9 mouse cellular contexts compared by ENCODE assay signal in genomic region chrX:43427961-43428365, GRCm38 (mm10). TPM values are rescaled to one million over a fixed set of nuclear protein-coding genes. Genes with fewer than 3 reads are reported as not detected.
DNase-seq lines count a peak whose midpoint lies in the region; ATAC-seq and TF ChIP-seq lines count a peak whose summit lies in the region.
"Had no signal": no experiment of that assay in that cellular context is flagged by ENCODE, and none has a peak within 500 bp of the region (broad histone marks: within the 10 kb centered on the region; RNA-seq: fewer than 3 reads in every experiment).

No protein-coding gene starts in this region.

- peaks cover 26% of the 10 kb centered on the region for H3K4me1 ChIP-seq in E14TG2a.4 (replicated peaks; ENCODE audit: low read depth, low read length)
- H3K4me1 ChIP-seq in embryonic facial prominence, embryonic 14.5 days (ENCODE audit: control insufficient read depth, insufficient read depth, low read length): no peaks in the 10 kb centered on the region
- no peaks in the 10 kb centered on the region for H3K4me1 ChIP-seq in stomach, postnatal 0 days (replicated peaks; ENCODE audit: control insufficient read depth, insufficient read depth)

- no peak for ATAC-seq in embryonic facial prominence, embryonic 14.5 days (ENCODE audit: low read depth)
- no peak for ATAC-seq in stomach, postnatal 0 days (ENCODE audit: low FRiP score, low TSS enrichment)

- no peaks in the 10 kb centered on the region for H3K9me3 ChIP-seq in E14TG2a.4 (ENCODE audit: low read length)
- no peaks in the 10 kb centered on the region for H3K9me3 ChIP-seq in embryonic facial prominence, embryonic 14.5 days (ENCODE audit: control insufficient read depth, low read length)
- H3K9me3 ChIP-seq in stomach, postnatal 0 days (ENCODE audit: control insufficient read depth, low read length): no peaks in the 10 kb centered on the region

- H3K4me3 ChIP-seq in E14TG2a.4 (replicated peaks; ENCODE audit: low read length): peak overlapping the region; percentile 69
- H3K4me3 ChIP-seq in embryonic facial prominence, embryonic 14.5 days (ENCODE audit: low read depth, low read length): peak overlapping the region; percentile 36
- H3K4me3 ChIP-seq in stomach, postnatal 0 days (ENCODE audit: low read depth, low read length): peak overlapping the region; percentile 27

- peaks cover 20% of the 10 kb centered on the region for H3K27me3 ChIP-seq in E14TG2a.4 (ENCODE audit: insufficient read depth, low read length)
- peaks cover 22% of the 10 kb centered on the region; the same call in 1 of the 2 replicates for H3K27me3 ChIP-seq in embryonic facial prominence, embryonic 14.5 days (replicated peaks; ENCODE audit: control insufficient read depth, insufficient read depth, low read length)
- no peaks in the 10 kb centered on the region for H3K27me3 ChIP-seq in stomach, postnatal 0 days (ENCODE audit: control insufficient read depth, insufficient read depth, low read length)

- no peak for TF ChIP-seq EP300 in stomach, postnatal 0 days (optimal IDR thresholded peaks at IDR 0.05)

- TF ChIP-seq CTCF in E14TG2a.4 (conservative IDR thresholded peaks at IDR 0.05; ENCODE audit: low read length): no peak
- TF ChIP-seq CTCF in stomach, postnatal 0 days (IDR thresholded peaks at IDR 0.05; ENCODE audit: low read depth): 0 out of 2 replicates have a peak, but pooled peaks have one; percentile 12

- no peak overlapping the region for H3K9ac ChIP-seq in embryonic facial prominence, embryonic 14.5 days (ENCODE audit: low read depth, low read length)
- no peak overlapping the region for H3K9ac ChIP-seq in stomach, postnatal 0 days (ENCODE audit: low read length)

- no peaks in the 10 kb centered on the region for H3K36me3 ChIP-seq in E14TG2a.4 (ENCODE audit: insufficient read depth, low read length)
- no peaks in the 10 kb centered on the region for H3K36me3 ChIP-seq in embryonic facial prominence, embryonic 14.5 days (ENCODE audit: control insufficient read depth, insufficient read depth, low read length)
- H3K36me3 ChIP-seq in stomach, postnatal 0 days (ENCODE audit: control insufficient read depth, insufficient read depth, low read length): no peaks in the 10 kb centered on the region

- DNase-seq in embryo, embryonic 10 days (ENCODE audit: low spot score): peak; percentile 4
- no peak for DNase-seq in embryo, embryonic 11 days
- DNase-seq in embryonic facial prominence, embryonic 14.5 days (ENCODE audit: low spot score): peak; percentile 6
- peak; percentile 28 to 29 for DNase-seq in left cerebral cortex, postnatal 36 days (ENCODE audit: low spot score in 2 of 2)
- DNase-seq in stomach, postnatal 0 days (ENCODE audit: low spot score): peak; percentile 14
- DNase-seq in testis, postnatal 14 days (ENCODE audit: low spot score): no peak
- no peak for DNase-seq in kidney, postnatal 14 days

- peak overlapping the region; percentile 65 for H3K4me2 ChIP-seq in embryonic facial prominence, embryonic 14.5 days (ENCODE audit: low read depth, low read length)
- H3K4me2 ChIP-seq in stomach, postnatal 0 days (replicated peaks; ENCODE audit: low read depth): peak overlapping the region; percentile 58

- 16% methylated on average over 12 of the region's 12 CpGs for WGBS in embryonic facial prominence, embryonic 14.5 days
- WGBS in stomach, postnatal 0 days: 15% methylated on average over 12 of the region's 12 CpGs

- no peak overlapping the region for H3K27ac ChIP-seq in embryonic facial prominence, embryonic 14.5 days (replicated peaks; ENCODE audit: low read depth, low read length)
- H3K27ac ChIP-seq in stomach, postnatal 0 days (replicated peaks): no peak overlapping the region
- H3K27ac ChIP-seq: macrophage had no signal

- intact Hi-C loops in left cerebral cortex, postnatal 36 days (cut with DNase I): loop anchor here (10.0 kb wide), 1 partner anchor 873 kb away; no protein-coding TSS in a partner anchor

RNA-seq across cellular contexts. Expression of gene Tenm1, which starts 1.0 kb away (rescaled TPM):
- polyA plus RNA-seq in embryonic facial prominence, embryonic 14.5 days (2014; fragmentation: Nextera tagmentation; extraction: Ambion mirVana): 2.1 and 2.6 TPM in 2 replicates
- 10 to 100 TPM; 42.1 to 50.2 TPM for total RNA-seq in left cerebral cortex, postnatal 36 days (2021)
- polyA plus RNA-seq in stomach, postnatal 0 days (2015; fragmentation: Nextera tagmentation; extraction: Ambion mirVana): 0.32 and 0.48 TPM in 2 replicates
- polyA plus RNA-seq: macrophage had no signal

Comparison
In these comparisons a context has a peak if more than half of its experiments do, and no peak if none do; other contexts are left out.
1. DNase-seq: peak in embryo, embryonic 10 days (single experiment), embryonic facial prominence, embryonic 14.5 days (single experiment), left cerebral cortex, postnatal 36 days (2 of 2) and stomach, postnatal 0 days (single experiment); none in embryo, embryonic 11 days (single experiment), testis, postnatal 14 days (single experiment) and kidney, postnatal 14 days (single experiment).
2. Peak in every context shown above with its lines, with median percentiles within 50 percentile points of each other: H3K4me3 ChIP-seq.